Mouse (Mus musculus) layer of hippocampus, adult 11-12 months (tissue): ENCODE measurements around the gene Daam1.

Experiments
- DNase-seq: peaks from one replicate; pipeline ENCODE4 v3.0.0; 2022; ENCODE audit warnings: low spot score

The Daam1 gene

DNA sequence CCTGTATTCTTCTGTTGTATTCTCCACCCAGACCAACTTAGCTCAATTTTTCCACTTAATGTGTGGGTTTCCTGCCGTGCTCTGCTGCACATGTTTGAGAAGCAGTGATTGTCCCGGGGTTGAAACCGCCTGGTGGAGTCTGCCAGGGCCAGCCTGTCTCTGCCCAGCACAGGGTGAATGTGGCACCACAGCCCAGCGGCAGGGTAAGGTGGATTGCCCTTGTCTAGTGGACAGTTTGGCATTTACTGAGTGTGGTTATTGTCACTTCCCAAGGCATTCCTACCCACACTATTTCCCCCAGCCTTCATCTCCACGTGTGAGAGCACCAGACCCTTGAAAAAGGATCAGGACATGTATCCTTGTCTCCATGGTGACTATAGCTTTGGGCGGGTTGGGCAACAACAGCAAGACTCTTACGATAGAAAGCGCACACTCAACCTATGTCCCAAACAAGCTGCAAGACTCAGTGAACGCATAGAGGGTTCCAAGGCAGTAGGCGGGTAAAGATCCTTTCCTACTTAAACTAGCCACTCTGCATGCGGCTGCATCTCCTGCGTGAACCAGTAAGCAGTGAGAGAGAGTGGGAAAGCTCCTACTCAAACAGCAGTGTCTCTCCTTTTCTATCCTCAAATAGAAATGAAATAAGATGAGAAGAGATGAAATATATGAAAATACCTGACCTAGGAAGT, 139.2 kb downstream of the Daam1 start:
- DNase-seq, result no peak

DNA sequence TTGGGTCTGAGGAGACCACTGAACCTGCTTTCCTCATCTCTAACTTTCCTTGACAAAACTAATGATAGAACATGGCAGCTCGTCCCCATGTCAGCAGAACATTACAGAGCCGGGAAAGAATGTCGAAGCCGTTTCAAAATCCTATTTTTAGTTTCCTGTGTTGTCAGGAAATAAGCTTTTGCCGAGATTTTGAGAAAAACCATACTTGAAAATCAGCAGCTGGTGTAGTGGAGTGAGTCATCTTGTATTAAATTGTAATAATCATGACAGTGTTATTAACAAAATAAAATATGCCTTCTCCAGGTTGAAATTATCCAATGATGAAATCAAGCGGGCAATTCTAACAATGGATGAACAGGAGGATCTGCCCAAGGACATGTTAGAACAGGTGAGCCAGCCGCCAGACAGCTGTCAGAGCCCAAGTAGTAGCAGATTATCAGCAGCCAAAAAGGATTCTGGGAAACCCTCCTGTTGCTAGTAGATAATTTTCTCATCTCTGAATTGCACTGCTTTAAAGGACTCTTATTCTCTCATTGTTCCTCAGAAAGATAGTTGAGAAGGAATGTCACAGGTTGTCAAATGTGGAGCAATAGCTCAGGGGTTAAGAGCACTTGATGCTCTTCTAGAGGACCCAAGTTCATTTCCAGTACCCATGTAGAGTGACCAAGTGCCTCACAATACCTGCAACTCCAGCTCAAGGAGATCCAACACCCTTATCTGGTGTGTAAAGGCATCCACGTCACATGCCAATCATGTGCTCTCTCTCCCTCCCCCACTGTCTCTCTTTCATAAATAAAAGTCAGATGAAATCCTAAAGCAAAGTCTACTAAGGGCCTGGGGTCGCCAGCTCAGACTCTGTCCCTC, 140.1 kb downstream of the Daam1 start:
- DNase-seq, result no peak

DNA sequence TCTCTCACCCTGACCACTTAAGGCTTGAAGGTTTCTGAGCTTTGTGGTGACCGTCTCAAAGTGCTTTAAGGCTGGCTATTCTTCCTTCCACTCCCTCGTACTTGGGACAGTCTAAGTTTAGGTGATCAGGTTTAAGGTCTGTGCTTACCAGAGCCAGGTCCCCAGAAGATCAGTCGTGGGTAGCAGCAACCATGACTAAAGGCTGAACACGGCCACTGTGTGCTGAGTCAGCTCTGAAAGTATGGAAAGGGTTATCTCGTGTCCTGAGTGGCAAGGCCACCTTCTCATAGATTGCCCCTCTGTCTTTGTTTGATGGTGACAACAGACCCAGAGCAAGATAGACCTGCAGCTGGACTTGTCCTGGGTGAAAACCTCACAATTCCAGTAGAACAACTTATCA, 141.2 kb downstream of the Daam1 start:
- DNase-seq, result no peak

DNA sequence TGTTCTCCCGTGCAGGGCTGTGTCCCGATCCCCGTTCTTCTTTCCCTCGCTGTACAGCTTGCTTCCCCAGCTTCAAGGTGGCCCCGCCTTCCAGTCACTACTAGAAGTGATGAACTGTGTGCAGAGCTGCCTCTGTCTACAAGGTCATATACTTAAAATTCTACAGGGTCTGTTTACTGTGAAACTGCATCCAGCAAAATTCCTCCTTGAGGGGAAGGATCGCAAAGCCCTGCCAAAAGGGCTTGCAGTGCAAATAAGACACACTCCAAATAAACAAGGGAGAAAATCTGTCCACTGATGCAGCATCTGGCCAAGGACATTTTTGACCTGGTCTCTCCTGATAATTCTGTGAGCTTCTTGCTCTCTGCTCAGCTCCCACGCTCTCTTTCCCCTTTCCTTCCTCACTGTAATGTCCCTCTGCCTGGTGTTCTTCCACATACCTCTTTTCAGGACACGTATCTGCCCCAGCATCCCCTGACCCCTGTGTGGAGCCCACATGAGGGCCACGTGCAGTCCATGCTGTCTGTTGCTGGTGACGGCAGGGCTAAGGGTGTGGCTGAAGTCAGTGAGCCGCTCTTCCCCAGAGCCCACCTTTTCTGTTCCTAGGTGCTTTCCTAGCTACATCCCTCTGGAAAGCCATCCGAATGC, 141.9 kb downstream of the Daam1 start:
- no peak for DNase-seq

DNA sequence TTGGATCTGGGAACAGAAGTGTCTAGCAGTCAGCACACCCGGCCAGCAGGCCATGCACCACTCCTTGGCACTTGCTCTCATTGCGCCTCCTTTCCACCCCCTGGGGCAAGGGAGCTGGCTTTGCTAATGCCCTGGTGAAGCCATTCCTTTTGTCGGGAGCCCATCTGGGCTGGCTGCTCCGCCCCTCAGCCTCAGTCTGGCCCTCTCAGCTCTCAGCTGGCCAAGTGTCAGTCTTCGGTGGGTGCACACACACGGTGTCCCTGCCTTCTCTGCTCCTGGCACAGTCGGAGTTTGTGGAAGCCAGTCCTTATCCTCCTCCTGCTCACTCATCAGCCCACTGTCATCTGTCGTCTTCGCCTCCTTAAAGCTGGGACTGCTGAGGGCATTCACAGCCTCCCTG, 142.7 kb downstream of the Daam1 start:
- DNase-seq, result no peak

DNA sequence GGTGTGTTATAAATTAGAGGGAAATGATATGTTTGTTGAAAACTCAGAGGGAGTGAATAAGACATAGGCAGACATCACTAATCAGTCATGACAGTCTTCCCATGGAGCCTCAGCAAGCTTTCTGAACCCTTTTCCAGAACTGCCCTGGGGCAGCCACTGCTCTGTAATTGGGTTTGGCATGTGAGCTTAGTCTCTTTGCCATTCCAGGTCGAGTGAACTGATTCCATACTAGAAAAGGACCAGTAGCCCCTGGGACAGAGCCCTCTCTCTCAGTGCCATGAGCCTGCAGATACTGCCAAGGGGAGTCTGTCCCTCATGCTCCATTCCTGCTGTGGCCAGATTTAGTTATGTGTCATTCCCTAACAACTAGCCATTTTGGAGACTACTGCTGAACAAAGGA, 144.7 kb downstream of the Daam1 start:
- DNase-seq, result no peak

DNA sequence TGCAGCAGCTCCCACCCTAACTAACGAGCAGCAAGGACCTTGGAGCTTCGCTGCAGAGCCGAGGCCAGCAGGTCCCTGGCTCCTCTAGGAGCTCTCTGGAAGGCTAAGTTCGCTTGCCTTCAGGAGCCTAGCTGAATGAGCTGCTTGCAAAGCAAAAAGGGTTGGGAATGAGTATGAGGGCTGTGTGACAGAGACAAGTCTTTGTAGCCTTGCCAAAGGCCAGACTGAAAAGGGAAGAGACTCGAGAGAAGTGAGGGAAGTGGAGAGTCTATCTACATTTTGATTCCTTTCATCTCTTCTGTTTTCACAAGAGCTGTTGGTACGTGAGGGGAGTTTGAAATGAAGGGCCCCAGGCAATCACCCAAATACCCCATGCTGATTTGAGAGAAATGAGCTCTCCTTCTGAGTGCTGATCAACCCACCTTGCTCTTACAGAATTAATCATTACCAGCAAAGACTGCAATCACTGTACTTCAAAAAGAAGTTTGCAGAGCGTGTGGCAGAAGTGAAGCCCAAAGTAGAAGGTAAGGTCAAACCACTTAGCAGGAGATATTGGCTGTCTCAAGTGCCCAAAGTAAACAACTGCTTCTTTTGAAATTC, 145.6 kb downstream of the Daam1 start:
- no peak for DNase-seq

DNA sequence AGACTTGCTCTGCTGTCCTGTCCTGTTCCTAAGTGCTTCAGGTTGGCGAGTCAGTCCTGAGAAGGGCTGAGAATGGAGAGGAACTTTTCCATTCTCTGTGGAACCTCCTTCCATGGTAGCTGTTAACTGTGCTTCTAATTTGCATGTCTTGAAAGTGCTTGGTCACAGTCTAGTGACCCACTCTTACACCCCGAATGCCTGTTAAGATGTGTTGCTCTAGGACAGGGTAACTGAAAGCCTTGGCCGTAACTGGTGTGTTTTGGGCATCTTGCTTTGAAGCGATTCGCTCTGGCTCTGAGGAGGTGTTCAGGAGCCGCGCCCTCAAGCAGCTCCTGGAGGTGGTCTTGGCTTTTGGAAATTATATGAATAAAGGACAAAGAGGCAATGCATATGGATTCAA, 146.5 kb downstream of the Daam1 start:
- DNase-seq, result no peak

DNA sequence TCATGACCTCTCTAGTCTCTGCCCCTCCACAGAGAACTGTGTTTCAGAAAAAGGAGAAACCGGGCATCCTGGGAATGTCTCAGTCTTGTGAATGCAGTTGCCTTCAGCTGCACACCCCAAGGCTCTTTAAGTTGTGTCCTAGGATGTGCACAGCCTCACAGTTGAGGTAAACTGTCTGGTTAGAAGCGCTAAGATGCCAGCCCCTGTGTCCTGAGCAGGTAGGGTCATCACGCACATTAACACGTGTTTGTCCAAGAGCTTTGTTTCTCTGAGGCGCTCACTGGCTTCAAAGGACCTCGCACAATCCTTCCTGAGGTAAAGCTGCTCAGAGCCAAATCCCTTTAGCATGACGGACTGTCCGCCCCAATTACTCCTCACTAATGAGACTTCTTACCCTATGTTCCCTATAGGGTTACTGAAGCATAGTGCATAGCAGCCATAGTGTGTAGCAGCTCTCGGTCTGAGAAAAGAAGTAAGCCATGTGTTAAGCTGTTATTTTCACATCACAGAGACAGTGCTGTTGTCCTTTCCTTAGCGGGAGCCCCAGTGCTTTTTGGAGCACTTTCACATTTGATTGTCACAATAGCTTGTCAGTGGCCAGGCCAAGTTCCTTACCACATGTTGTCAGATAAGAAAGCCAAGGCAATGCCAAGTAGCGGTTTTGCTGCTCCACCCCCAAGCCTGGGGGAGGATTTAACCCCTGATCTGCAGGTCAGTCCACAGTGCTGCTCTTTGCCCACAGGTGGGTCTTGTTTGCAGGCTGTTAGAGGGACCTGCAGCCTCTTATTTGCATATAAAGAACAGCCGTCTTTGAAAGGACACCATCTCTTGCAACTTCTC, 147.9 kb downstream of the Daam1 start:
- no peak for DNase-seq

DNA sequence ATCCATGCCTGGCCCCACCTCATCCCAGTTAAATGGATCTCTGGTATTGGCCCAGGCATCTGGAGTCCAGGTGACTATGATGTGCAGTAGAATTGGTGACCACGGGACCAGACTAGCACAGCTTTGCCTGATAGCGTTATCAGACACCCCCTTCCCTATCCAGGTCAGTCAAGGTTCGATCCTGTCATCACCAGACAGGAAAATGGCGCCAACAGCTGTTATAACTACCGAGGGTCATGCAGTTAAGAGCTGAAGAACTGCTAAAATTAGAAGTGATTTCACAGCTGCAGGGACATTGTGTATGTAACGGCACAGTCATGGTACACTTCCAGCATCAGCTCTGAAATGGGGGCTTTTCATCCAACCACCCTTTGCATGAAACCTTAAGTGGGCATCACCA, 149.3 kb downstream of the Daam1 start:
- DNase-seq, result no peak

DNA sequence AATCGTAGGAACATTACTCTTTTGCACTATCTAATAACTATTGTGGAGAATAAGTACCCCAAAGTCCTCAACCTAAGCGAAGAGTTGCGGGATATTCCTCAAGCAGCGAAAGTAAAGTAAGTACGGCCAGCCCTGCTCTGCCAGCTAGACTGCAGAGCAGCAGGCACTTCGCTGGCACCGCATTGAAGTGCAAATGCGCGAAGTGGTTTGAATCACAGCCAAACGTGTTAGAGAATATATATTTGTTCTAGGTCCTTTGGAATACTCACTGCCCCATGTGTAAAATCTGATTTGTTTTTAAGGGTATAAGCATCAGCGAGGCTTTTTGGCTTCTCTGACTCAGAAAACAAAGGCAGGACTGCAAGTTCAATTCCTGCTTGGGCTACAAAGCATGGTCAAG, 149.9 kb downstream of the Daam1 start:
- no peak for DNase-seq

DNA sequence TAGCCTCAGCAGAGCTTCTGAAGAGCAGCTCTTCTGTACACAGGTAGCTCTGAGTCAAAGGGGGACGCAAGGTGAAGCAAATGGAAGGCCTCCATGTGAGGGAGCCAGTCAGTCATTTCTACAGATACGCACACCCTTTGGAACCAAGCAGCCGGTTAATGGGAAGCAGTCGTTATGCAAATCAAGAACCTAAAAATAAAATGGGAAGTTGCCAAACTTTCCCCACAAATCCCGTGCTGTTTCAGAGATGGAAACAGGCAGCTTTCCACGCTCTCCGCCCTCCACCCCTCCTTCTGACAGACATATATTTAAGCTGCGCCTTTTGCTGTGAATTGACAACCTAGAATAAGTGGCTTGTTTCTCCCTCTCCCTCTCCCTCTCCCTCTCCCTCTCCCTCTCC, 150.4 kb downstream of the Daam1 start:
- DNase-seq, result peak; percentile 57

DNA sequence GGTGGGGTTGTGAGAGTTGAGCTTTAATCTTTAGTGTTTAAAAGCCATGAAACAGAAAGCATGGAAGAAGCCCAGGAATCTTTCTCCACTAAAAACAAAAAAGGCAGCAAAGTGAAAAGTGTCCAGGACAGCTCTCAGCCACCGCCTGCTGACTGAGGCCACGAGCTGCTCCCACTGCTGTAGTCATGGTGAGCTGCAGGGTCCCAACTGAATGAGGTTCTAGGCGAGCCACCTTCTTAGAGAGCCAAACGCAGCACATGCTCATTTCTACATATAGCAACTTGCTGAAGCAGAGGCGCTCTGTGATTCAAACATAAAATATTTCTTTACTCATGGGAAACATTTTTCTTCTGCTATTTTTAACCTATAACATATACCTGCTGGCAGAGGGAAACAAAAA, 150.9 kb downstream of the Daam1 start:
- no peak for DNase-seq

DNA sequence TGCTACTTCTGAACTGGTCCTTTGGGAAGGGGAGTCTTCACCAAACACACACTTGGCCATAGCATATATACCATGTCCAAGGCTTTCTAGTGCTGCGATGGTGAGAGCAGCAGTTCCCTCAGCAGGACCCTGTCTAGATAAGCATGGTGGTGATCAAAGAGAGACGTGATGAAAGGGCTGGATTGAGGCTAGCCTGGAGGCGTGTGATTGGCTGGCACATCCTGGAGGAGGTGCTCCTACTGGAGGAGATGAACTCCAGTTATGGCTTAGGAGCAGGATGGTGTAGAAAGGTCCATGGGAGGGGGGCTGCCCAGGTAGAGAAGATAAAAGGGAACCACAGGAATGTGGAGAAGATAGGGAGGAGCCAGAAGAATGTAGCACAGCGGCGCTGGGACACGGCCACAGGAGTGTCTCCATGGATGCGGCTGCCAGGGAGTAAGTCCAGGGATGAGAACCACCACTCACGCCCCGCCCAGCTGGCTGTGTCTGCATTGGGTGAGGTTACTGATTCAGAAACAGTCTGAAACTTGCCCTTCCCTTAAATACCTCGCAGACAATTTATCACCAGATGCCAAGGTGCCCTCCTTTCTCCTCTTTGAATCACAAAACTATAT, 152.3 kb downstream of the Daam1 start:
- no peak for DNase-seq

DNA sequence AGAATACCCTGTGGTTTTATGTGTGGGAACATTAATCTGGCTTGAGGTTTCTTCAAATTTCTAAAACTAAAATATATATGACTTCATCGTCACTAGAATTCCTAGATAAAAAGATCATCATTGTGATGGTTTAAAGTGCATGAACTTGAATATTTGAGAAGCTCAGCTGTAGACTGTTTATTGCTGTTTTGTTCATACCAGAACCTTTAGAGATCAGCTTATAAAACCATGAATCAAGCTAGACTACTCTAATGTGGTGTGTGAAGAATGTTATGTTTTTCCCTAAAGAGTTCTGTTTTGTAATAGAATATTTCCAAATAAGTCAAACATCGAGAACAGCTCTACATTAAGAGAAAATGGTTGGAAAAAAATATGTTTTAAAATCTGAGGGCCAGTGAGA, 156.3 kb downstream of the Daam1 start:
- no peak for DNase-seq

DNA sequence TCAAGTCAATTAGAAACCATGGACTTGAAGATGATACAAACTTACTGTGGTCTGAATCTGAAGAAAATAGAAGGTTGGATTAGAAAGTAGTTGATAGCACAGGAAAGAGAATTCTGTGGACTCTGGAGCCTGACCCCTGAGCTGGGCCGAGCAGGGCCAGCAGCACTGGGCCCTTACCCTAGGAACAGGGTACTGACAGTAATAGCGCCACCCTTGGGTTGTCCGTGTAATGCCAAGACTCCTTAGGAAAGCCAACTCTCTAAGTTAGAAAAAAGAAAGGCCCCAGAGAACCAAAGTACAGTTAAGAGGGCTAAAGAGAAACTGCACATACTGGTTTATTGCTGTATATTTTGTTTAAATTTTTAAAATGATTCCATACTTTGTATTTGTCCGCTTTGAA, 157.0 kb downstream of the Daam1 start:
- no peak for DNase-seq

DNA sequence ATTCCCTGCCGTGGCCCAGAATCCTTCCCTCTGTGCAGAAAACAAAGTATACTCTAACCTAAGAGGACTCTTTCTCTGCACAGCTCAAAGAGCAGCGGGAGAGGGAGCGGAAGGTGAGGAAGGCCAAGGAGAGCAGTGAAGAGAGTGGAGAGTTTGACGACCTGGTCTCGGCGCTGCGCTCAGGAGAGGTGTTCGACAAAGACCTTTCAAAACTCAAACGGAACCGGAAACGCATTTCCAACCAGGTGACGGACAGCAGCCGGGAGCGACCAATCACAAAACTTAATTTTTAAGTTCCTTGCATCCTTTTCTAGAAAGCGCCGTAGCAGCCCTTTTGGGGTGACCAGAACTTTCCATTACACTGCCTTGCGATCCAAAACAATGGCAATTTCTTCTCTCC, 158.7 kb downstream of the Daam1 start:
- DNase-seq, result no peak

DNA sequence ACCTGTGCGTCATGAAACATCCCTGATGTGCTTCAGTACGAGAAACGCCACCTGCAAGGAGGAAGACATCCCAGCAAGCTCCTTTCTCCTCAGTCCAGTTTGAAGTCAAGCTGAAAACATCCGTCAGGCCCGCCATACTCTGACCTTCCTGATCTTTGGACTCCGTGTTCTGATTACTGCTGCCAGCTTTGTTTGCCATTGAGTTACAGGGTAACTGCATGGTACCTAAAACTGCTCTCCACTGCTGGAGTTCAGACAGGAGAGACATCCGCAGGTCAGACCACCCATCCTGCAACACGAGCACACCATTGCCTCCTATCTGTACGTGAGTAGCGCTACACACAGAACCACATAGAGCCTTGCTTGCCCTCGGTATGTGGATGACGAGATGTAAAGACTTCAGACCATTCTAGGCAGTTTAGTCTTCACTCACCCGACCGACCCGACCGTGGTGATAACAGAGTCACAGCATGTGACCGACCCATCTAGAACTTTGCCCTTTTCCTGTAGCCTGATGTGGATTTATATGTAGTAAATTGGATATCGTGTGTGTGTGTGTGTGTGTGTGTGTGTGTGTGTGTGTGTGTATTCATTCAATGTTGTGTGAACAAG, 161.8 kb downstream of the Daam1 start:
- no peak for DNase-seq

DNA sequence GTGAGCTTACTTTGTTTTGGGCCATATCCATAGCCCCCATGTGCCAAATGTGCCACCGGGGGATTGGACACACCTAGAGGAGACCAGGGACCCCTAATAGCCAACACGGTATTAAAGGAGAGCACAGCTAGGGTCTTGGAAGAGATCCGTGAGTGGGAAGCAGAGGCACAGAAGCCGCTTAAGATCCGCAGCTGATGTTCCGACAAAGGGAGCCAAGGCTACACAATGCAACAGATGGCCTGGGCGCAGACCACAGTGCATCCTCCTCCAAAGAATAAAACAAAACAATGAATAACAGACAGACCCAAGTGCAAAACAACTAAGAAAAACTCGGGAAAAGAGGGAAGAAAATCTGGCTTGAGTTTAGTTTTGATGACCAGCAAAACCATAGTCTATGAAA, 165.0 kb downstream of the Daam1 start:
- no peak for DNase-seq

DNA sequence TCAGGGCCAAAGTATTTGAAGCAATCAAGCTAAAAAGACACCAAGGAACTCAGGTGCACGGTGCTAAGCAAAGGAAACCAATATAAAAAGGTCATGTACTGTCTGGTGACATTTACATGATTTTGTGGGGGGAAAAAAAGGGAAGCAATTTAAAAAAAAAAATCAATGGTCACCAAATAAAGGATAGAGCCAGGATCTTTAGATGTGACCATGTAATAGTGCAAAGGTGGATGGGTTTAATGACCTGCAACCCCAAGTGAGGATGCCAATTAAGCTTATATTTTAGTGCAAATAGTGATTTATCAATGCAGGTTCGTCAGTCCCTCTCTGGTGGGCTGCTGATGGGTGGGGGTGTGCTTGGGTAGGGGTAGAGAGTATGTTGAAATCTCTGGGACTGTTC, 166.0 kb downstream of the Daam1 start:
- no peak for DNase-seq

DNA sequence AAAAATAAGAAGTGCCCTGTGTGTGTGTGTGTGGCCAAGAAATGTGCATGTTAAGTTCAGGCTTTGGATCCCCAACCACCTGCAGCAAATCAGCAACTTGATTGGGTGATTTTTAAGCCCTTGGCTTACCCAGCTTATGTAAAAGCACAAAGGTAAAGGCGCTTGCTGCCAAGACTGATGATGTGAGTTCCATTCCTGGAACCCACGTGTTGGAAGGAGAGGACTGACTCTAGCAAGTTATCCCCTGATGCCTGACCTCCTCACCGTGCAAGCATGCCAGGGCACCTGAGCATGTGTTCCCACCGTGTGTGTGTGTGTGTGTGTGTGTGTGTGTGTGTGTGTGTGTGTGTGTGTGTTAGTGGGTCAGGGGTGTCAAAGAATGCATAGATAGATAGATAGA, 166.5 kb downstream of the Daam1 start:
- DNase-seq, result no peak
